Mouse (Mus musculus) thymus, adult 2 months (tissue): ENCODE data around the gene Ldlr. TPM values are rescaled to one million over a fixed set of nuclear protein-coding genes. Genes with fewer than 3 reads are reported as not detected.

ENCODE experiments used
- DNase-seq: peaks from one replicate; pipeline ENCODE4 v3.0.0; 2021
- H3K27ac ChIP-seq: fragments of 200-500 bp; 2 replicates; pipeline ENCODE4 v1.5.1; 2012; ENCODE audit warnings: low read length, control low read depth; ENCODE audit not compliant: control insufficient read depth, insufficient read depth
- H3K27me3 ChIP-seq: fragments of 200-500 bp; 2 replicates; pipeline ENCODE4 v1.6.1; 2012; ENCODE audit warnings: mild to moderate bottlenecking, low read length, moderate library complexity, mixed read lengths; ENCODE audit not compliant: control insufficient read depth, insufficient read depth
- H3K36me3 ChIP-seq: fragments of 200-500 bp; 2 replicates; pipeline ENCODE4 v1.6.1; 2012; ENCODE audit warnings: mild to moderate bottlenecking, low read length, moderate library complexity; ENCODE audit not compliant: control insufficient read depth, insufficient read depth
- H3K4me1 ChIP-seq: fragments of 200-500 bp; replicated peaks from 2 replicates; pipeline ENCODE4 v1.6.1; 2012; ENCODE audit warnings: low read length; ENCODE audit not compliant: control insufficient read depth, insufficient read depth
- H3K4me3 ChIP-seq: fragments of 200-500 bp; 2 replicates; pipeline ENCODE4 v1.5.1; 2012; ENCODE audit warnings: mild to moderate bottlenecking, low read length, control low read depth, moderate library complexity; ENCODE audit not compliant: control insufficient read depth, insufficient read depth
- CTCF ChIP-seq: fragments of 200-500 bp; IDR thresholded peaks from 2 replicates; pipeline ENCODE4 v1.5.1; 2012; ENCODE audit warnings: mild to moderate bottlenecking, control low read depth, low read length, moderate library complexity, borderline replicate concordance; ENCODE audit not compliant: control insufficient read depth, poor library complexity, insufficient read depth; ENCODE audit errors: extremely low read depth
- POLR2A ChIP-seq: fragments of 200-500 bp; IDR thresholded peaks from 2 replicates; pipeline ENCODE4 v1.6.1; 2012; ENCODE audit warnings: mild to moderate bottlenecking, low read length, control low read depth, moderate library complexity; ENCODE audit not compliant: control insufficient read depth, poor library complexity, insufficient read depth; ENCODE audit errors: extremely low read depth
- WGBS: fragments of 180-500 bp; shearing (Covaris S2); methylation state at CpG from one replicate; pipeline ENCODE4 v1.1.7; 2018; 5-methylcytosine and 5-hydroxymethylcytosine counted together
- polyA plus RNA-seq: library from polyadenylated mRNA; depleted of rRNA; stranded (reverse); fragments of >200 nt; gene quantifications from 2 replicates; pipeline ENCODE4 v1.2.3, GENCODE M21; 2012

The Ldlr gene
- polyA plus RNA-seq, 1 experiment, result 23.9 TPM

DNA sequence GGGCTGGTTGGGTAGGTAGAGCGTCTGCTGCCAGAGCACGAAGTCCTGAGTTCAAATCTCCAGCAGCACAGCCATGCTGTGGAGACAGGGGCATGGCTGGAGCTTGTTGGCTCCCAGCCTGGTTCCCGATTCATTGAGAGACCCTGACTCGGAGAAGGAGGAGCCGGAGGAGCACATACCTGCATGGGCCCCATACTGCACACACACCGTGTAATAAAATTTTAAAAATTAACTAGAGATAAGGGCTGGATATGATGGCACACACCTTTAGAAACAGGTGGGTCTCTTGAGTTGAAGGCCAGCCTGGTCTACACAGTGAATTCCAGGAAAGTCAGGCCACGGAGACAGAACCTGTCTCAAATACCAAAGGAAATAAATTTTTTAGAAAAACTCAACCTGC, 10.7 kb downstream of the Ldlr start:
- Histone ChIP-seq H3K4me1 (no peaks in the 10 kb centered on the region), H3K36me3 (peaks cover 3% of the 10 kb centered on the region), H3K27ac (no peak overlapping the region), H3K27me3 (no peaks in the 10 kb centered on the region), H3K4me3 (no peak overlapping the region)
- DNase-seq, result no peak
- TF ChIP-seq CTCF, result no peak
- no peak for TF ChIP-seq POLR2A
- 99% methylated on average over 7 of the region's 7 CpGs for WGBS

DNA sequence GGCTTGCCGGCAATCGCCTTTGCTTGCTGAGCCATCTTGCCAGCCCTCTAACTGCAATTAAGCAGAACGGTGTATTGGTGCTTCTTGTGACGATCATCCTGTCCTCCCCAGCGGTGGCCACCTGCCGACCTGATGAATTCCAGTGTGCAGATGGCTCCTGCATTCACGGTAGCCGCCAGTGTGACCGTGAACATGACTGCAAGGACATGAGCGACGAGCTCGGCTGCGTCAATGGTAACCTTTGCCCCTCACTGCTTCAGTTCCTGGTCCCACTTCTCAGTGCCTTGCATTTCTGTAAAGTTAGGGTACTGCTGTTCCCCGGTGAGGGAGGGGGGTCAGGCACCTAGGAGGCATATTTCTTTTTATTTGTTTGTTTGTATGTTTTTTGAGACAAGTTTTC, 11.8 kb downstream of the Ldlr start:
- no peaks in the 10 kb centered on the region for H3K27me3 ChIP-seq
- 96% methylated on average over 14 of the region's 14 CpGs for WGBS
- no peak overlapping the region for H3K4me3 ChIP-seq
- TF ChIP-seq CTCF (no peak), POLR2A (no peak)
- H3K4me1 ChIP-seq, result no peaks in the 10 kb centered on the region
- H3K36me3 ChIP-seq, result peaks cover 3% of the 10 kb centered on the region
- H3K27ac ChIP-seq, result no peak overlapping the region
- no peak for DNase-seq

DNA sequence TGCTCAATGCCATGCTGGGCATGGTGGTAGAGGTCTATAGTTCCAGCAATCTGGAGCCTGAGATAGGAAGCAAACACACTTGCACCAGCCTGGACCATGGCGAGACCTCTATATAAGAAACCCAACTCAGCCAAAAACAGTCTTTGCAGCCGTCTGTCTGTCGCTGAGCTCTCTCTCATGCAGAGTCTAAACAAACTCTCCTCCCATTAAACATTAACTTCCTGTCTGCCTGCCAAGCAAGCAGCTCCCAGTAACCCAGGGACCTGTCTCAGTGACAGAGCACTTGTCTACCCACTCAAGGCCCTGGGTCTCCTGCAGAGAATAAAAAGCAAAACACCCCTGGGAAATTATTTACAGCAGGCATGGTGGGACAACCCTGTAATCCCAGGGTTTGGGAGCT, 13.3 kb downstream of the Ldlr start:
- peaks cover 3% of the 10 kb centered on the region for H3K36me3 ChIP-seq
- WGBS, result 89% methylated on average over 3 of the region's 3 CpGs

DNA sequence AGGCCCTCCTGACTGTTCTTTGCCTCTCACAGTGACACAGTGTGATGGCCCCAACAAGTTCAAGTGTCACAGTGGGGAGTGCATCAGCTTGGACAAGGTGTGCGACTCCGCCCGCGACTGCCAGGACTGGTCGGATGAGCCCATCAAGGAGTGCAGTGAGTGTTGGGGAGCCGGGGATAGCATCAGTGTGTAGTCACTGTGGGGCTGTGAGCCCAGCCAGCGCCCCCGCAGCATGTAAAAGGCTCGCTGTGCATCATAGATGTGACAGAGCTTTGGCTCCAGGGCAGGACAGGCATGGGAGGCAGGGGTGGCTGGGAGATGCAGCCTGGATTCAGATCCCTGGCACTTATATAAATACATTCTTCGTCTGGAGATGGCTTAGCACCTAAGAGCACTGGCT, 13.9 kb downstream of the Ldlr start:
- TF ChIP-seq POLR2A (no peak), CTCF (no peak)
- H3K36me3 ChIP-seq, result peaks cover 3% of the 10 kb centered on the region
- no peak for DNase-seq

More for the DNA sequence above, 13.3 kb downstream of the Ldlr start:
- no peak overlapping the region for H3K27ac ChIP-seq
- DNase-seq, result no peak
- no peaks in the 10 kb centered on the region for H3K4me1 ChIP-seq
- TF ChIP-seq CTCF (no peak), POLR2A (no peak)
- no peak overlapping the region for H3K4me3 ChIP-seq
- no peaks in the 10 kb centered on the region for H3K27me3 ChIP-seq

DNA sequence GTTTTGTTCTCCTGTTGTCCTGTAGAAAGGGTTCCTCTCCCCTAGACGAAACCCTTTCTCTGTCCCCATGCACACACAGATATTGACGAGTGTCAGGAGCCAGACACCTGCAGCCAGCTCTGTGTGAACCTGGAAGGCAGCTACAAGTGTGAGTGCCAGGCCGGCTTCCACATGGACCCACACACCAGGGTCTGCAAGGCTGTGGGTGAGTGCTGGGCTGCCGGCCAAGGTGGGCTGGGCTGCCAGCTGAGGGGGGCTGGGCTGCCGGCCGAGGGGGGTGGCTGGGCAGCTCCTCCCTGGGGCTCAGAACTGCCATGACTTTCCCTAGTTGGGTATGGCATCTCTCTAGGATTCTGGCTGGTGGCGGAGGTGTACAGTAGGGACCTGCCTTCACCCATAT, 15.5 kb downstream of the Ldlr start:
- DNase-seq, result no peak
- Histone ChIP-seq H3K36me3 (peaks cover 3% of the 10 kb centered on the region), H3K4me1 (no peaks in the 10 kb centered on the region), H3K4me3 (no peak overlapping the region), H3K27me3 (no peaks in the 10 kb centered on the region), H3K27ac (no peak overlapping the region)
- no peak for TF ChIP-seq CTCF
- no peak for TF ChIP-seq POLR2A
- WGBS, result 98% methylated on average over 7 of the region's 7 CpGs

More for the DNA sequence above, 13.9 kb downstream of the Ldlr start:
- H3K4me3 ChIP-seq, result no peak overlapping the region
- H3K4me1 ChIP-seq, result no peaks in the 10 kb centered on the region
- no peak overlapping the region for H3K27ac ChIP-seq
- no peaks in the 10 kb centered on the region for H3K27me3 ChIP-seq
- 96% methylated on average over 10 of the region's 10 CpGs for WGBS

DNA sequence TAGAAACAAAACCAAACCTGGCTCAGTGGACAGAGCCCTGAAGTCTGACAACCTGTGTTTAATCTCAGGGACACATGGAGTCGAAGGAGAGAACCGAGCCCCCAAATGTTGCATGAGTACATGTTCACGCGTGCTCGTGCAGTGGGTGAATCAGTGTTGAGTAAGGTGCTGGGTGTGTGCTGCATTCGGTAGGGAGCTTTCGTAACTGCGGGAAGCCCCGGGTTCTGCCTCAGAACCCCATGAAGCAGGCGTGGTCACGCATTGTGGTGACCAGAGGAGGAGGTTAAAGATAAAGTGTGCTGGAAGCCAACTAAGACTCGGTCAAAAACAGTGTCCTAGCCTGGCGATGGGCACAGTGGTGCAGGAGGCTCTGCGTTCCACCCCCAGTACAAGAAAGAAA, 17.1 kb downstream of the Ldlr start:
- WGBS, result 96% methylated on average over 14 of the region's 14 CpGs
- DNase-seq, result no peak
- H3K36me3 ChIP-seq, result no peaks in the 10 kb centered on the region; the same call in none of the 2 replicates
- no peaks in the 10 kb centered on the region for H3K27me3 ChIP-seq
- H3K27ac ChIP-seq, result no peak overlapping the region
- no peak for TF ChIP-seq POLR2A
- TF ChIP-seq CTCF, result no peak
- no peak overlapping the region for H3K4me3 ChIP-seq
- no peaks in the 10 kb centered on the region for H3K4me1 ChIP-seq

DNA sequence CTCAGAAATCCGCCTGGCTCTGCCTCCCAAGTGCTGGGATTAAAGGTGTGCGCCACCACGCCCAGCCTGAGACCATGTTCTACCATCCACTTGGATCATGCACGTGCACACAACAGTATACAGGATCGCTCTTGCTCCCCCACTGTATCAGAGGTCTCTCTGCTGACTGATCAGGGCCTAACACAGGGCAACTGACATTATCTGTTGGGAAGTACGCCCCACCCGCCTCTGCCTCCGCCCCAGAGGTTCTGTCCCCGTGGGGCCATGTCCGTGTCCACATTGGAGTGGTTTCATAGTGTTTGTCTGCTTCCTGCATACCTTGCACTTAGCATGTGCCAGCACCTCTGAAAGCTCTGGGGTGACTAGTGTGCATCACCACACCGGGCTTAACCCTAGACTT, 18.2 kb downstream of the Ldlr start:
- TF ChIP-seq CTCF (no peak), POLR2A (no peak)
- no peak for DNase-seq
- no peak overlapping the region for H3K4me3 ChIP-seq
- no peaks in the 10 kb centered on the region for H3K4me1 ChIP-seq
- WGBS, result 97% methylated on average over 11 of the region's 11 CpGs
- H3K36me3 ChIP-seq, result no peaks in the 10 kb centered on the region; the same call in 1 of the 2 replicates
- no peak overlapping the region for H3K27ac ChIP-seq
- H3K27me3 ChIP-seq, result no peaks in the 10 kb centered on the region
